Mouse (Mus musculus) hindlimb bud, embryonic 11.5 days (tissue): ENCODE results near the gene Faim2.

Source experiments
- DNase-seq: peaks from one replicate; pipeline ENCODE4 v3.0.0-alpha.2; 2012; ENCODE audit warnings: low read depth, low spot score; ENCODE audit errors: extremely low spot score

Gene Faim2

DNA sequence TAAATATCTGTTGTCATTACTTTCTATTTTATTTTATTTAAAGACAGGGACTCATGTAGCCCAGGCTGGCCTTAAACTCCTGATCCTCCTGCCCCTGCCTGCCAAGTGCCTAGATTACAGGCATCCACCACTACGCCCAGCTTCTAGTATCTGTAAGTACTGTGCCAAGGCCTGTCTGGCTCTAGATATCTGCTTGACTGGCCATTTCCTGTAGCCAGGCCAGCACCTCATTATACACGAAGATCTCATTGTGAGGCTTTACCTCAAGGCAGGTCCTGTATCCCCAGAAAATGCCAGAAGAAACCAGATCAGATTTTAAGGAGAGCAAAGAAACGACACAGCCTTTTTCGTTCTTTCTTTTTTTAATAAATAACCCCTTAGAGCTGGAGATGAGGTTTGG is 58.2 kb downstream of the Faim2 start:
- no peak for DNase-seq

GRCm38 (mm10) chr15:99469067-99469466 is 58.9 kb downstream of the Faim2 start:
- DNase-seq, result no peak

DNA sequence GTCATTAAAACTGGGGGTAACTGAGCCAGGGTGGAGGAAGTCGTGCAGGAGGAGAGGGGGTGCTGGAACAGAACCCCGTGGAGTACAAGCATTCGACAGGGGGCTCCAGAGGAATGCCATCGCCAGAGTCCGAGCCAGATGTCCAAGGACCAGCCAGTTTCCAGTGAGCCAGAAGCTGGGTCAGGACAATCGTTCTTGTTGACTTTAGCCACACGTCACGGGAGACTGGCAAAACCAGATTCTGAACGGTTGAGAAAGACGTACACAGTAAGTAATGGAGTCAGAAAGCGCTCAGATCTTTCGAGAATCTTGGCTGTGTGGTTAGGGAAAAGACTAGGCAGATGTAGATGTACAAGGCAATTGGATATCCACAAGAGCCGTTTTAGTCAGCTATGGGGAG is 64.8 kb downstream of the Faim2 start:
- DNase-seq, result no peak

GRCm38 (mm10) chr15:99457606-99458401 is 70.2 kb downstream of the Faim2 start, which contains the start of gene Nckap5l:
Gene Nckap5l (minus strand): TSS chr15:99457748.
- peak; percentile 69 for DNase-seq

DNA sequence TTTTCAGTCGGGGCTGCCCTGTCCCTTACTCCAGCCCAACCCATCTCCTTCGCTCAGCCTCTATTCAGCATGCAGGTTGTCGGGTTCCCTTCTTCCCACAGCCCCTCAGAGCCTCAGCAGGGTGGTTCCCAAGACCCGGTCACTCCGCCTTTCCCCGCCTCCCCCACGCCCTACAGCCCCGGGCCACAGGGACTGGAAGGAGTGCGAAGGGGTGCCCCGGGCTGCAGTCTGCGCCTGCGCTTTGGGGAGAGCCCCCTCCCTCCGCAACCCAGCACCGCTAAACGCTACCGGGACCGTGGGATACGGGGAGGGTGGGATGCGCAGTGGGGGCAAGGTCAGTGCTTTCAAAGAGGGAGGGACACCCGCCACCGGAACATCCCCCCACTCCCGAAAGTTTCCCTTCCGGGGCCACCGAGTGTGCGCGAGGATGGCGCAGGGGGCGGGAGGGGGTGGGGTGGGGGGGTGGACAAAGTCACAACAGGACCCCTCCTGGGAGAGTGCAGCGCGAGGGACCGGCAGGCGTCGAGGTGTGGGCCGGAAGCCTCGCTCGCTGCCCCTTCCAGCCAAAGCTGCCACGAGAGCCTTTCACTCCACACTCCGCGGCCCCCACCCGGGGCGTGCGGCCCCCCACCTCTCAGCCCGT is 70.9 kb downstream of the Faim2 start:
- DNase-seq, result no peak

GRCm38 (mm10) chr15:99456338-99456962 is 71.5 kb downstream of the Faim2 start:
- no peak for DNase-seq

DNA sequence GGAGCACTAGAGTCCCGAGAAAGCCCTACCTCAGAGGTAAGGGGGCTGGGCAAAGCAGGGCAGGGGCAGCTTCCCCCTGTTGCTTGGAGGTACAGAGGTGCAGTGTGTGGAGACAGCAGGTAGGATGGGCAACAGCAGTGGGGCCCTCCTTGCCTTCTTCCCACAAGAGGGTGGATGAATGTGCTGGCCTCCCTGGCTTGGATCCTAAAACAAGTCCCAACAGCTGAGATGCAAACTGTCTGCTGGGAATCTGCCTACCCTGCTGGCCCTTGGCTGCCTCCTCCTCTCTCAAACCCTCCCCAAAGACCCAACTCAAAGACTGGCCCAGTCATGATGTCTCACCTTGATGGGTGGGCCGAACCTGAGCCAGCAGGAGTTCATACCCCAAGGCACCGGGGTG is 72.5 kb downstream of the Faim2 start:
- DNase-seq, result no peak

- no peak for DNase-seq
Observed at GRCm38 (mm10) chr15:99454585-99455279, 73.2 kb downstream of the Faim2 start.

- no peak for DNase-seq
Observed at GRCm38 (mm10) chr15:99453153-99453900, 74.6 kb downstream of the Faim2 start.

GRCm38 (mm10) chr15:99449751-99450280 is 78.1 kb downstream of the Faim2 start:
- no peak for DNase-seq

DNA sequence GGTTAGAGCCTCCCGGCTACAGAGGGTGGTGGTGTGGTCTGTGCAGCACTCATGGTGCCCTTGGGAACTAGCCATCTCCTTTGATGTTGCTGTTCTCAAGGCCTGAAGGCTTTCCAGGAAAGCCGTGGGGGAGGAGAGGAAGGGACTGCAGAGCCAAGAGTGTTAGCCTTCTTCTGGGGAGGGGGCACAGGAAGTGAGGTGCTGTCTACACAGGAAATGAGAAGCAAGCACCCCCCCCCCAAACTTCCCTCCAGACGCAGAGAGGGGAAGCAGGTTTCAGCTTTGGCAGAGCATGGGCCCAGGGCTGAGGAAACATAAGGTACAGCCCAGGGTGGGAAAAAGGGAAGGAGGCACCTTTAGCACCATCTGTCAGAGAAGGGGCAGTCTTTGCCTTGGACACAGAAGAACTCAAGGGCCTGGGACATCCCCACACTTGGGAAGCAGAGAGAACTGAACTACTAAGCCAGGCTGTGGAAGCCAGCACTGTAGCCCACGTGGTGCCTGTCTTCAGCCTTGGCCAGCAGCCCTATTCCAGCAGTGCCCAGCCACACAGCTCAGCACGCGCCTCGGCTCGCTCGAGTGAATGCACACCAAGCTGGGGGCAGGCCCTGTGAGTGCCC is 78.7 kb downstream of the Faim2 start:
- no peak for DNase-seq
